Comparison of ENCODE assay signal across 8 mouse cellular contexts in the genomic region with DNA sequence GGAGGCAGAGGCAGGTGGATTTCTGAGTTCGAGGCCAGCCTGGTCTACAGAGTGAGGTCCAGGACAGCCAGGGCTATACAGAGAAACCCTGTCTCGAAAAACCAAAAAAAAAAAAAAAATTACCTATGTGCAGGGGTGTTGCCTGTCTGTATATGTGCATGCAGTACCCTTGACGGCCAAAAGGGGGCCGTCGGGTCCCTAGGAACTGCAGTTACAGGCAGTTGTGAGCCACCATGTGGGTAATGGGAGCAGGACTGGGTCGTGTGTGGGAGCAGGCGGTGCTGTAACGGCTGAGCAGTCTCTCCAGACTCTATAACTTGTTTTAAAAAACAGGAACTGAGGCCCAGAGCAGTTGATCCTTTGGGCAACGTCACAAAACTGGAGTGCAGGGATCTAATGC. TPM values are rescaled to one million over a fixed set of nuclear protein-coding genes. Genes with fewer than 3 reads are reported as not detected.
DNase-seq lines count a peak whose midpoint lies in the region; ATAC-seq and TF ChIP-seq lines count a peak whose summit lies in the region.

No protein-coding gene starts in this region.

- H3K27me3 ChIP-seq in kidney, adult 2 months (replicated peaks; ENCODE audit: control insufficient read depth, insufficient read depth, low read length) = no peaks in the 10 kb centered on the region
- H3K27me3 ChIP-seq in hindbrain, embryonic 11.5 days (ENCODE audit: control insufficient read depth, insufficient read depth, low read length) = peaks cover 4% of the 10 kb centered on the region
- peaks cover 3% of the 10 kb centered on the region; the same call in 1 of the 2 replicates for H3K27me3 ChIP-seq in neural tube, embryonic 14.5 days (ENCODE audit: control insufficient read depth, insufficient read depth, low read length)

- no peak for TF ChIP-seq POLR2A in kidney, adult 2 months (IDR thresholded peaks at IDR 0.05; ENCODE audit: low read depth, low read length)
- no peak for TF ChIP-seq POLR2A in brain, embryonic 14.5 days (IDR thresholded peaks at IDR 0.05; ENCODE audit: borderline replicate concordance, extremely low read depth, insufficient read depth, insufficient read length, poor library complexity, severe bottlenecking)

- H3K36me3 ChIP-seq in kidney, adult 2 months (ENCODE audit: control insufficient read depth, insufficient read depth, low read length) = no peaks in the 10 kb centered on the region
- H3K36me3 ChIP-seq in hindbrain, embryonic 11.5 days (ENCODE audit: control insufficient read depth, insufficient read depth, low read length) = peaks cover 8% of the 10 kb centered on the region; the same call in 1 of the 2 replicates
- peaks cover 24% of the 10 kb centered on the region for H3K36me3 ChIP-seq in neural tube, embryonic 14.5 days (ENCODE audit: control insufficient read depth, insufficient read depth, low read length)

- no peaks in the 10 kb centered on the region for H3K9me3 ChIP-seq in hindbrain, embryonic 11.5 days (ENCODE audit: control insufficient read depth, low read length)
- no peaks in the 10 kb centered on the region for H3K9me3 ChIP-seq in neural tube, embryonic 14.5 days (ENCODE audit: control insufficient read depth, low read length)

- H3K27ac ChIP-seq in kidney, adult 2 months (ENCODE audit: insufficient read depth, low read depth, low read length) = no peak overlapping the region
- no peak overlapping the region for H3K27ac ChIP-seq in hindbrain, embryonic 11.5 days (ENCODE audit: low read depth, low read length)
- no peak overlapping the region for H3K27ac ChIP-seq in neural tube, embryonic 14.5 days (ENCODE audit: low read depth, low read length)

- peak; percentile 51 for TF ChIP-seq CTCF in kidney, adult 2 months (conservative IDR thresholded peaks at IDR 0.05; ENCODE audit: insufficient read depth, insufficient read length, low read depth, low read length)
- peak; percentile 66 for TF ChIP-seq CTCF in brain, embryonic 14.5 days (IDR thresholded peaks at IDR 0.05; ENCODE audit: borderline replicate concordance, extremely low read depth, insufficient read depth, insufficient read length)

- no peak overlapping the region for H3K4me2 ChIP-seq in hindbrain, embryonic 11.5 days (replicated peaks; ENCODE audit: low read depth, low read length)
- H3K4me2 ChIP-seq in neural tube, embryonic 14.5 days (ENCODE audit: low read depth, low read length) = no peak overlapping the region

- H3K4me1 ChIP-seq in kidney, adult 2 months (ENCODE audit: control insufficient read depth, insufficient read depth, low read length) = no peaks in the 10 kb centered on the region
- H3K4me1 ChIP-seq in hindbrain, embryonic 11.5 days (replicated peaks; ENCODE audit: control insufficient read depth, insufficient read depth, low read length) = peaks cover 4% of the 10 kb centered on the region
- H3K4me1 ChIP-seq in neural tube, embryonic 14.5 days (ENCODE audit: control insufficient read depth, insufficient read depth, low read length) = peaks cover 14% of the 10 kb centered on the region

- peak; percentile 33 for DNase-seq in kidney, adult 2 months
- DNase-seq in kidney, adult 11 months = no peak
- DNase-seq in CD4-positive helper T cell, adult 2 months (ENCODE audit: low read depth, low spot score) = peak; percentile 79
- peak; percentile 63 for DNase-seq in brain, embryonic 14.5 days (ENCODE audit: low read depth)
- DNase-seq in hindbrain, embryonic 11.5 days (ENCODE audit: low spot score) = peak; percentile 74
- no peak for DNase-seq in urinary bladder, postnatal 14 days (ENCODE audit: low spot score)
- DNase-seq in urinary bladder, postnatal 25 days (ENCODE audit: low spot score) = no peak

- WGBS in kidney, adult 2 months = 15% methylated on average over 9 of the region's 9 CpGs
- WGBS in hindbrain, embryonic 11.5 days = 15% methylated on average over 9 of the region's 9 CpGs
- WGBS in neural tube, embryonic 14.5 days = 19% methylated on average over 9 of the region's 9 CpGs

- H3K4me3 ChIP-seq in kidney, adult 2 months (ENCODE audit: insufficient read depth, low read depth, low read length) = no peak overlapping the region
- no peak overlapping the region for H3K4me3 ChIP-seq in hindbrain, embryonic 11.5 days (ENCODE audit: low read depth, low read length)
- no peak overlapping the region for H3K4me3 ChIP-seq in neural tube, embryonic 14.5 days (ENCODE audit: low read depth, low read length)

- no peak for ATAC-seq in hindbrain, embryonic 11.5 days (ENCODE audit: low FRiP score)
- peak; percentile 14; the same call in 1 of the 2 replicates for ATAC-seq in neural tube, embryonic 14.5 days (ENCODE audit: low read depth)

- H3K9ac ChIP-seq in hindbrain, embryonic 11.5 days (ENCODE audit: low read depth, low read length) = no peak overlapping the region
- H3K9ac ChIP-seq in neural tube, embryonic 14.5 days (replicated peaks; ENCODE audit: low read depth, low read length) = no peak overlapping the region

RNA-seq across cellular contexts. Expression of a gene that starts 1.5 kb away (rescaled TPM):
- 0.18 and 0.27 TPM in 2 replicates for polyA plus RNA-seq in kidney, adult 2 months (2012; rRNA removed)
- 396 and 427 TPM in 2 replicates for polyA plus RNA-seq in brain, embryonic 14.5 days (2012; rRNA removed)
- 12.7 and 13.7 TPM in 2 replicates for polyA plus RNA-seq in hindbrain, embryonic 11.5 days (2014; fragmentation: Nextera tagmentation; extraction: Ambion mirVana)
- 50.6 and 64.4 TPM in 2 replicates for polyA plus RNA-seq in neural tube, embryonic 14.5 days (2014; fragmentation: Nextera tagmentation; extraction: Ambion mirVana)

RNA-seq across cellular contexts. Expression of a gene that starts 12.2 kb away (rescaled TPM):
- 148 and 190 TPM in 2 replicates for polyA plus RNA-seq in kidney, adult 2 months (2012; rRNA removed)
- 152 and 206 TPM in 2 replicates for polyA plus RNA-seq in brain, embryonic 14.5 days (2012; rRNA removed)
- polyA plus RNA-seq in hindbrain, embryonic 11.5 days (2014; fragmentation: Nextera tagmentation; extraction: Ambion mirVana) = 43.5 and 46.9 TPM in 2 replicates
- 62.6 and 62.7 TPM in 2 replicates for polyA plus RNA-seq in neural tube, embryonic 14.5 days (2014; fragmentation: Nextera tagmentation; extraction: Ambion mirVana)

RNA-seq across cellular contexts. Expression of a gene that starts 15.9 kb away (rescaled TPM):
- polyA plus RNA-seq in kidney, adult 2 months (2012; rRNA removed) = 2.3 and 4.9 TPM in 2 replicates
- polyA plus RNA-seq in brain, embryonic 14.5 days (2012; rRNA removed) = 0.54 and 0.59 TPM in 2 replicates
- 0.15 and 0.24 TPM in 2 replicates for polyA plus RNA-seq in hindbrain, embryonic 11.5 days (2014; fragmentation: Nextera tagmentation; extraction: Ambion mirVana)
- polyA plus RNA-seq in neural tube, embryonic 14.5 days (2014; fragmentation: Nextera tagmentation; extraction: Ambion mirVana) = 0.29 and 0.79 TPM in 2 replicates

RNA-seq across cellular contexts. Expression of a gene that starts 28.5 kb away (rescaled TPM):
- 64.7 and 82.5 TPM in 2 replicates for polyA plus RNA-seq in kidney, adult 2 months (2012; rRNA removed)
- 9.2 and 16.7 TPM in 2 replicates for polyA plus RNA-seq in brain, embryonic 14.5 days (2012; rRNA removed)
- polyA plus RNA-seq in hindbrain, embryonic 11.5 days (2014; fragmentation: Nextera tagmentation; extraction: Ambion mirVana) = 10.9 and 11.9 TPM in 2 replicates
- 21.9 and 25.0 TPM in 2 replicates for polyA plus RNA-seq in neural tube, embryonic 14.5 days (2014; fragmentation: Nextera tagmentation; extraction: Ambion mirVana)

RNA-seq across cellular contexts. Expression of a gene that starts 40.0 kb away (rescaled TPM):
- polyA plus RNA-seq in kidney, adult 2 months (2012; rRNA removed) = 1.7 and 2.1 TPM in 2 replicates
- 0.95 and 1.1 TPM in 2 replicates for polyA plus RNA-seq in brain, embryonic 14.5 days (2012; rRNA removed)
- 0.56 and 0.66 TPM in 2 replicates for polyA plus RNA-seq in hindbrain, embryonic 11.5 days (2014; fragmentation: Nextera tagmentation; extraction: Ambion mirVana)
- polyA plus RNA-seq in neural tube, embryonic 14.5 days (2014; fragmentation: Nextera tagmentation; extraction: Ambion mirVana) = 0.40 and 1.9 TPM in 2 replicates

Comparison
In these comparisons a context has a peak if more than half of its experiments do, and no peak if none do; other contexts are left out.
1. DNase-seq: peak in kidney, adult 2 months (single experiment), CD4-positive helper T cell, adult 2 months (single experiment), brain, embryonic 14.5 days (single experiment) and hindbrain, embryonic 11.5 days (single experiment); none in kidney, adult 11 months (single experiment), urinary bladder, postnatal 14 days (single experiment) and urinary bladder, postnatal 25 days (single experiment).
2. RNA of a gene that starts 1.5 kb away (polyA plus RNA-seq): 396 to 427 TPM in brain, embryonic 14.5 days, 50.6 to 64.4 TPM in neural tube, embryonic 14.5 days and 12.7 to 13.7 TPM in hindbrain, embryonic 11.5 days; 0.18 to 0.27 TPM in kidney, adult 2 months; every median in the first group is over 10 times any median in the second.